Mouse (Mus musculus): ENCODE results near the gene Vamp2. TPM values are rescaled to one million over a fixed set of nuclear protein-coding genes. Genes with fewer than 3 reads are reported as not detected.

Gene Vamp2
- polyA plus RNA-seq, 1 experiment from 2014 or later, result 179 TPM

DNA sequence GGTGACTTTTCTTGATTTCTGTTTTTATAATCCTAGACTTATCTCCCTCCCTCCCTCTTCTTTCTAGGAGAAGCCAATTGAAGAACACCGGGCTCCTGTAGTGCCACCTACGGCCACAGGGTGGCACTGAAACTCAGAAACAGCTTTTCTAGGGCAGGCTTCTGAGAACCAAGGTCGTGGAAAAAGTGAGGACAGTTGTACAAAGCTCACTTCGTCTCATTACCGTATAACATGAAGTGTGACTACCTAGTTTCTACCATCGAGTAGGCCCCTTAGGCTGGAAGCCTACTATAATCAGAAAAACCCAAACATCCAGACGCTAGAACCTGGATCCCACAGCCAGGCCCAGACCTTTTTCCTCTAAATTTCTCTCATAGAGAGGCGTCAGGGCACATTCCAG lies 21.3 kb upstream of the Vamp2 start:
- Histone ChIP-seq H3K9ac (replicated peaks) (peak overlapping the region; percentile 55; the same call in 1 of the 2 replicates), H3K4me1 (peaks cover 46% of the 10 kb centered on the region), H3K9me3 (no peaks in the 10 kb centered on the region), H3K27me3 (no peaks in the 10 kb centered on the region), H3K4me3 (peak overlapping the region; percentile 45), H3K4me2 (replicated peaks) (peak overlapping the region; percentile 89), H3K27ac (replicated peaks) (no peak overlapping the region; the same call in 1 of the 2 replicates), H3K36me3 (no peaks in the 10 kb centered on the region)
- no peak for ATAC-seq (replicated peaks)
- WGBS, result 12% methylated on average over 8 of the region's 8 CpGs

- H3K27ac ChIP-seq (replicated peaks), result no peak overlapping the region
- no peak overlapping the region for H3K4me2 ChIP-seq (replicated peaks)
- no peak overlapping the region for H3K9ac ChIP-seq (replicated peaks)
- no peak overlapping the region for H3K4me3 ChIP-seq
- H3K36me3 ChIP-seq, result no peaks in the 10 kb centered on the region
- no peak for ATAC-seq (replicated peaks)
- 58% methylated on average over 6 of the region's 6 CpGs for WGBS
- H3K4me1 ChIP-seq, result peaks cover 46% of the 10 kb centered on the region
- H3K9me3 ChIP-seq, result no peaks in the 10 kb centered on the region
- no peaks in the 10 kb centered on the region for H3K27me3 ChIP-seq
Measured at GRCm38 (mm10) chr11:69067601-69068000, 20.7 kb upstream of the Vamp2 start.

DNA sequence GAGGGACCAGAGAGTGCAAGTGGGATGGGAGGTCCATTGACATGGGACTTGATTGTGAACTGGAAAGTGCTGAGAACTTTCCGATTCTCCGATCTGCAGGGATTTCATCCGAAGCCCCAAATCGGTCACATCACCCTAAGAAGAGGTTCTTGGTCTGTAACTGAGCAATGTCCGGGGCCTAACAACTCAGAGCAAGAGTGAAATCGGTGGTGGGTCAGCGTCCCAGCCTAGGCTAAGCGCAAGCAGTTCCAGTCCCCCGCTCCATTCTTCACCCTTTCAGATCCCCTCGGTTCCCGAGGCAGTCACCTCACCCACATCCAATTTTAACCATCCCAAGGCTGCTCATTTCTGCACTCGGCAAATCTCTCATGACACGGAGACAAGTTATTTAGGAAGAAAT lies 18.2 kb upstream of the Vamp2 start:
- H3K27ac ChIP-seq (replicated peaks), result peak overlapping the region; percentile 89
- peak overlapping the region; percentile 81 for H3K9ac ChIP-seq (replicated peaks)
- no peaks in the 10 kb centered on the region for H3K9me3 ChIP-seq
- no peaks in the 10 kb centered on the region for H3K27me3 ChIP-seq
- WGBS, result under 1% methylated on average over 13 of the region's 13 CpGs
- H3K4me2 ChIP-seq (replicated peaks), result peak overlapping the region; percentile 56
- no peaks in the 10 kb centered on the region for H3K36me3 ChIP-seq
- H3K4me1 ChIP-seq, result peaks cover 50% of the 10 kb centered on the region
- H3K4me3 ChIP-seq, result peak overlapping the region; percentile 61
- no peak for ATAC-seq (replicated peaks)

DNA sequence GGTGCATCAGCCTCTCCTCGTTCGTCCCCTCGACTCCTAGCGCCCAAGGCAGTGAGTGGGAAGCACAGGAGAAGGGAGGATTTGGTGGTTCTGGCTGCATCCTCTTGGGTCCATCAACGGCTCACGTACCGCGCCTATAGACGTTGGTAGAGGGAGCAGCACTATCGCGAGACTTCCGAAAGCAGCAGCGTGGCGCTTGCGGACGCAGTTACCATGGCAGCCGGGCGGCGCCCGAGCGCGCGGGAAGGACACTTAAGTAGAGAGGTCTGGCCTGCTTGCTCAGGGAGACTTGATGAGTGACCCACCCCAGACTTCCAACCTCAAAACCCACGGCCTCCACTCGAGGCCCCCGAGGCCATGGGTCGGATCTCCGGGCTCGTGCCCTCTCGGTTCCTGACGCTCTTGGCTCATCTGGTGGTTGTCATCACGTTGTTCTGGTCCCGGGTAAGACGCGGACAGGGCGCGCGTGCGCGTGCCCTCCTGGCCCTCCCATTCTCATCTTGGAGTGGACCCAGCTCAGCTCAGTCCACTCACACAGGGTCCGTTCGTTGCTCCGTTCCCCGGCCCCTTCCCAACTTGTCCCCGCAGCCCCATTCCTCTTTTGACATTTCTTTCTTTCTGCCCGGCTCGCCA lies 17.6 kb upstream of the Vamp2 start, which contains the start of gene Tmem107:
Tmem107 (plus strand) TSS at position 217 of the 633 bp plus-strand sequence.
- no peaks in the 10 kb centered on the region for H3K36me3 ChIP-seq
- H3K4me3 ChIP-seq, result peak within 1 kb of the TSS; percentile 61
- no peaks in the 10 kb centered on the region for H3K9me3 ChIP-seq
- peak within 1 kb of the TSS; percentile 89 for H3K27ac ChIP-seq (replicated peaks)
- H3K9ac ChIP-seq (replicated peaks), result peak within 1 kb of the TSS; percentile 81
- peaks cover 49% of the 10 kb centered on the region for H3K4me1 ChIP-seq
- H3K4me2 ChIP-seq (replicated peaks), result peak within 1 kb of the TSS; percentile 56
- WGBS, result under 1% methylated on average over 47 of the region's 47 CpGs
- ATAC-seq (replicated peaks), result peak; percentile 86
- no peaks in the 10 kb centered on the region for H3K27me3 ChIP-seq

GRCm38 (mm10) chr11:69071262-69071661 lies 17.0 kb upstream of the Vamp2 start:
- Histone ChIP-seq H3K9ac (replicated peaks) (peak overlapping the region; percentile 81), H3K27ac (replicated peaks) (peak overlapping the region; percentile 89), H3K9me3 (no peaks in the 10 kb centered on the region), H3K4me3 (peak overlapping the region; percentile 61), H3K4me2 (replicated peaks) (peak overlapping the region; percentile 56), H3K27me3 (no peaks in the 10 kb centered on the region), H3K4me1 (peaks cover 43% of the 10 kb centered on the region), H3K36me3 (no peaks in the 10 kb centered on the region)
- 22% methylated on average over 9 of the region's 9 CpGs for WGBS
- no peak for ATAC-seq (replicated peaks)

GRCm38 (mm10) chr11:69072234-69072633 lies 16.1 kb upstream of the Vamp2 start:
- Histone ChIP-seq H3K9me3 (no peaks in the 10 kb centered on the region), H3K9ac (replicated peaks) (peak overlapping the region; percentile 62), H3K4me1 (peaks cover 34% of the 10 kb centered on the region), H3K27ac (replicated peaks) (peak overlapping the region; percentile 97), H3K4me2 (replicated peaks) (peak overlapping the region; percentile 59), H3K4me3 (peak overlapping the region; percentile 61), H3K36me3 (no peaks in the 10 kb centered on the region), H3K27me3 (no peaks in the 10 kb centered on the region)
- WGBS, result 86% methylated on average over 11 of the region's 11 CpGs
- no peak for ATAC-seq (replicated peaks)

DNA sequence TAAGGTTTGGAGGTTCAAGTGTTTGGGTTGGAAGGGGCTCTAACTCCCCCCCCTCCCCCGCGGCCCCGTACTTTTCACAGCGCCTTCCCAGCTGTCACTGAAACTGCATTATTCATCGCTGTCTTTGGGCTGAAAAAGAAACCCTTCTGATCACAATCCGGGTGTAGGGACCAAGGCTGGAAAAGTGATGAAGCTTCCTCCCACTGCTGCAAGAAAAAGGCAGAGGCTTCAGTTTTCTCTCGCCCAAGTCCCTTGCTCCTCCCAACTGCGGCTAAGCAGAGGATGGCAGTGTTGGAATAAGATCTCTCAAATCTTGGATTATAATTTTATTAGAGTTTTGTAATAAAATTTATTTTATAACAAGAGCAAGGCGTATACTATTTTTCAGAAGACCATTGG lies 15.6 kb upstream of the Vamp2 start:
- Histone ChIP-seq H3K36me3 (no peaks in the 10 kb centered on the region), H3K4me3 (peak overlapping the region; percentile 40), H3K4me1 (peaks cover 34% of the 10 kb centered on the region), H3K9ac (replicated peaks) (peak overlapping the region; percentile 62), H3K27me3 (no peaks in the 10 kb centered on the region), H3K9me3 (no peaks in the 10 kb centered on the region), H3K4me2 (replicated peaks) (peak overlapping the region; percentile 59), H3K27ac (replicated peaks) (peak overlapping the region; percentile 97)
- peak; percentile 20; the same call in 1 of the 2 replicates for ATAC-seq (replicated peaks)
- 3% methylated on average over 9 of the region's 9 CpGs for WGBS

GRCm38 (mm10) chr11:69073065-69073888 lies 15.0 kb upstream of the Vamp2 start:
- Histone ChIP-seq H3K4me2 (replicated peaks) (peak overlapping the region; percentile 59), H3K4me1 (peaks cover 34% of the 10 kb centered on the region), H3K9ac (replicated peaks) (peak overlapping the region; percentile 62), H3K27ac (replicated peaks) (peak overlapping the region; percentile 97), H3K9me3 (no peaks in the 10 kb centered on the region), H3K4me3 (peak overlapping the region; percentile 40), H3K36me3 (no peaks in the 10 kb centered on the region), H3K27me3 (no peaks in the 10 kb centered on the region)
- WGBS, result under 1% methylated on average over 14 of the region's 14 CpGs
- ATAC-seq (replicated peaks), result peak; percentile 63

GRCm38 (mm10) chr11:69073951-69074775 lies 14.1 kb upstream of the Vamp2 start:
- H3K36me3 ChIP-seq, result no peaks in the 10 kb centered on the region
- peak overlapping the region; percentile 62; the same call in 1 of the 2 replicates for H3K9ac ChIP-seq (replicated peaks)
- H3K27ac ChIP-seq (replicated peaks), result peak overlapping the region; percentile 97
- no peak overlapping the region for H3K4me2 ChIP-seq (replicated peaks)
- peaks cover 34% of the 10 kb centered on the region for H3K4me1 ChIP-seq
- peak overlapping the region; percentile 40; the same call in 1 of the 2 replicates for H3K4me3 ChIP-seq
- no peaks in the 10 kb centered on the region for H3K9me3 ChIP-seq
- H3K27me3 ChIP-seq, result no peaks in the 10 kb centered on the region
- 33% methylated on average over 6 of the region's 6 CpGs for WGBS
- no peak for ATAC-seq (replicated peaks)

DNA sequence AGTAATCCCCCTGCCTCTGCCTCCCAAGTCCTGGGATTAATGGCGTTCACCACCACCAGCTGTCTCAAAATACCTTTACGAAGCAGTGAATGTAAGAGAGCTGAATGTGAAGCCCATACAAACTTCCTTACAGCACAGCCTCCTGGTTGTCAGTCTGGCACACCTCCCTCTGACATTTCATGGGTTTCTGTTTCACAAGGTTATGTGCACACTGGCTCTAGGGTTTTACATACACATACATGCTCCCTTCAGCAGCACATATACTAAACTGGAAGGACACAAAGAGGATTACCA lies 13.6 kb upstream of the Vamp2 start:
- no peak for ATAC-seq (replicated peaks)
- Histone ChIP-seq H3K36me3 (no peaks in the 10 kb centered on the region), H3K4me1 (peaks cover 33% of the 10 kb centered on the region), H3K9ac (replicated peaks) (no peak overlapping the region), H3K4me2 (replicated peaks) (no peak overlapping the region), H3K9me3 (no peaks in the 10 kb centered on the region), H3K27ac (replicated peaks) (peak overlapping the region; percentile 97; the same call in 1 of the 2 replicates), H3K27me3 (no peaks in the 10 kb centered on the region), H3K4me3 (no peak overlapping the region)
- 41% methylated on average over 2 of the region's 2 CpGs for WGBS

- H3K9ac ChIP-seq (replicated peaks), result no peak overlapping the region
- no peaks in the 10 kb centered on the region for H3K9me3 ChIP-seq
- H3K27ac ChIP-seq (replicated peaks), result no peak overlapping the region
- no peak overlapping the region for H3K4me3 ChIP-seq
- 39% methylated on average over 9 of the region's 9 CpGs for WGBS
- H3K4me2 ChIP-seq (replicated peaks), result no peak overlapping the region
- no peaks in the 10 kb centered on the region for H3K36me3 ChIP-seq
- ATAC-seq (replicated peaks), result no peak
- peaks cover 29% of the 10 kb centered on the region for H3K4me1 ChIP-seq
- no peaks in the 10 kb centered on the region for H3K27me3 ChIP-seq
Measured at GRCm38 (mm10) chr11:69075764-69076479, 12.4 kb upstream of the Vamp2 start.
